Mouse (Mus musculus): ENCODE measurements around the gene Ptgfrn.

The Ptgfrn gene

DNA sequence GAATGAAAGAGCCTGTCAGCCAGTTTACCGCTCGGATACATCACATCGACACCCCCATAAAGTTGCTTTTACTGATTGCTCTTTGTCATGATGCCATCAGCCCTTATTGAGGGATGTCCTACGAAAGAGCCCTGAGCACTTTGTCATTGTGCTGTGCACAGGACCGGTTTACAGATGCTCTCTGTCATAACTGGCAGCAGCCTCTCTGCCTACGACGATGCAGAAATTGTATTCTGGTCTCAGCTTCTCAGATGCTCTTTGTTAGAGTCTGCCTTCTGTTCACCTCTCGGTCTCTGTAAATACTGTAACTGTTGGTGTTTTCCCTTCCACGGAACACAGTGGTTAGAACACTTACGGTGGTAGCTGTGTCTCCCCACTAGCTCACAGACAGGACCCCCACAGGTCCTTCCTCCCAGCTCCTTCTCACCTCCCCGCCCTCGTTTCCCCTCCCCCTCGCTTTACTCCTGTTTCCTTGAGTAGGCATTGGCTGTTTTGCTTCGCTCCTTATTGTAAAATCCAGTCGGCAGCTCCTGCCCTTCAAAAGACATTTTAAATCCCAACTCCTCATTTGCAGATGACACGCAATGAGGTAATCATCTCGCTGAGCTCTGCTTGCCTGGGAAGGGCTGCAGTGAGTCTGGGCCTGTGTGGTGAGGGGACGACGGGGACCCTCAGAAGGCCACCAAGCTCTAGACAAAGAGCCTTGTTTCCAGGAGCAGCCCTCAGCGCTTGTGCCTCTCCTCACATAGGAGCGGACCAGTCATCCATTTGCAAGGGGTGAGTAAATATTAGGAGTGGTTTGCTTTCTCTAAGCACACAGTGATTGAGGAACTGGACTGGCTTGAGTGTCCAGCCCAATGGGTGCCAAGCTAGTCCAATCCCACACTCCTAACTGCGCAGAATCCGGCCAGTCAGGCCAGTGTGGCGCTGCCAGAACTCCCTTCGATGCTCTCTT, 6.6 kb upstream of the Ptgfrn start:
- DNase-seq (ENCODE audit: low spot score), result no peak

DNA sequence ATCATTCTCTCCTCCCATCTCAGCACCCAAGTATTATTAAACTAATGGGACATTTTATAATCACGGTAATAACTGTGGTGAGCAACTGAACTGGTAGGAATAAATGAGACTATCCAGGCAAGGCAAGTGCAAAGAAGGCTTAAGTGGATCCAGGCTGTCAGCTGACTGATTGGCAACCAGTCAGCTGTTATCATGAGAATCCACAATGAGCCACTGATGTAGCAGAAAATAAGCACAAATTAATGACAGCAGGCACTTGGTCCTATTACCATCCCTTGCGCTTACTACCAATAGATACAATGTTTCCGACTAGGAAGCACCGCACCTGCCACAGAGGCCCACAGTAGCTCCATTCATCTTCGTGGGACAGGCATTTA, 2.4 kb upstream of the Ptgfrn start:
- no peak for DNase-seq (ENCODE audit: low spot score)

DNA sequence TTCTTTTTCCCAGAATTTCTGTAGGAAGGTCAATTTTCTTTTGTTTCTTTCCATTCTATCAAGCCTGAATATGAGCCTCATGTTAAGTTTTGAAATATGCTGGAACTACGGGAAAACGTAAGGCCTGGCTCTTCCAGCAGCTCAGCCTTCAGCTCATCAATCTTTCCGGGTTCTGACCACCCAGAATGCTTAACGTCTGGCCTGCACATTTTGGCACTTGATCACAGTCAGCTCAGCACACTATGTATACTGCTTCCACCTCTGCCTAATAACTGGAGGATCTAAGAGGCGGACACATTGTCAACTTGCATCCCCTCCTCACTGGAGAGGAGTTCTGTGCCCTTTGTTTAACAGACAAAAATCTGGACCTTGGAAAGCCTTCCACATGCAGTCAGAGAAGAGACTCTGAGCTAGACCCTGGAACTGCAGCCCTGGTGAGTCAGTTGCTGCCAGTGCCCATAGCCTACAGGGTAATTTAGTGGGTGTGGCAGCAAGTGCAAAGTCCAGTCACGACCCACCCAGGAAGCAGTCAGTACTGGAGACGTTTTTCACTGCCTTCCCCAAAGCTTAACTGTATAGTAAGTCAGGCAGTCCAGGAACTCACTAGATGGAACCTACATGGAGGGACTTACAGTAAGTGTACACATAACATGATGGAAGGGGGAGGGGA, 1.9 kb upstream of the Ptgfrn start:
- no peak for DNase-seq (ENCODE audit: low spot score)

DNA sequence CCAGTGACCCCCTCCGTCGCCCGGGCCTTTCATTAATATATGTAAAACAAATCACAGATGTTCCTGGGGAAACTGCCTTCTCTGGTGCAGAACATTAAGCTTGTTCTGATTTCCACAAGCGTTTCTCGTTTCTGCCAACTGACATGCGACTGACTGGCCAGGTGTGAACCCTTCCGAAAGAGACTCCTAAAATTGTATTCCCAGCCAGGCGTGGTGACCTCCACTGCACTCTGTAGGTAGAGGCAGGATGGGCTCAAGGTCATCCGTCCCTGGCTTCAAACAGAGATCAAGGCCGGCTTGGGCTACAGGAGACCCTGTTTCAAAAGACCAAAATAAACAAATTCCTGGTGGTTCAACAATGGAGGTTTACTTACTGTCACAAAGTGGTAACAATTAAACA, 1.2 kb upstream of the Ptgfrn start:
- no peak for DNase-seq (ENCODE audit: low spot score)

DNA sequence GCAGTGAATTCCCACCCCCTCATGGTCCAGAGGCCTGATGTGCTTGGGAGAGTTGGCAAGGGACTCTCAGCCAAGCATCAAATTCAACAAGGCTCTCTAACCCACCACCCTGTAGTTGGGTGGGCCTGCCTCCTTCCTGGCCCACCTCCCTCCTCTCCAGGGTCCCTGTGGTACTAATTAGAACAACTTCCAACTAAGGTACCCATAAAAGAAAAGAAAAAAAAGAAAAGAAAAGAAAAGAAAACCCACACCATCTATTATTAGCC, 693 bp upstream of the Ptgfrn start:
- no peak for DNase-seq (ENCODE audit: low spot score)

DNA sequence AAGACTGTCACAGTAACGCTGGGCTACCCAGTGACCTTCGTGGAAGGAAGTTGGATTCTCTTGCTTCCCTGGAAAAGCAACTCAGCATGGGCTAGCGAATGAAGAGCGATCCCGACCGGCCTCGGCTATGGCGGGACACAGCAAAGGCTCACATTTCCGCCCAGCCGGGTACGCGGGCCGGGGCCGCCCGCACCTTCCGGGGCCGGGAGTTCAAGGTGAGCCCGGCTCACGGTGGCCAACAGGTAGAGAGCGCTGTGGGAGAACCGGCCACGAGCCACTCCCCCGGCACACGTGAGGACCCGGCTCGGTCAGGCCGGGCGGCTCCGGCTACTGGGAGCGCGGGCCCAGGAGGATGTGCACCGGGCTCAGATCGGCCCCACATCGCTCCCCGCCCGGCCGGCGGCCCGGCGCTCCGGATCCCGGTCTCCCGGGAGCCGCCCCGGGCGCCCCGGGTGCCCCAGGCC, 488 bp downstream of the Ptgfrn start:
- DNase-seq (ENCODE audit: low spot score), result no peak

DNA sequence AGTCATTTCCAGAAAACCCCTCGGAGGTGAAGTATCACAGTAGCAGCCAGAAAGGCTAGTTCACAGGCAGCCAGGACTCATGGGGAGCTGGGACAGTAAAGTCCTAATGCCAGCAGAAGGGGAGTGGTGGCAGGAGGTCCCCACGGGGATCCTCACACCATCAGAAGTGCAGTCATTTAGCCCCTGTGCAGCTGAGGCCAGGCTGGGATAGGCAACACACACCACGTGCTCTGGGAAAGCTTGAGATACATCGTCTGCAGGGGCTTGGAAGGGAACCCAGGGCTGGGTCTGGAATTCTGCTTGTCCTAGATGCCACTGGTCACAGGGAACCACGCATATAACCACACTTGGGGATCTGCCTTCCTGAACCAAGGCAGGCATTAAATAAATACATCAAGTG, 1.2 kb downstream of the Ptgfrn start:
- DNase-seq (ENCODE audit: low spot score), result no peak

DNA sequence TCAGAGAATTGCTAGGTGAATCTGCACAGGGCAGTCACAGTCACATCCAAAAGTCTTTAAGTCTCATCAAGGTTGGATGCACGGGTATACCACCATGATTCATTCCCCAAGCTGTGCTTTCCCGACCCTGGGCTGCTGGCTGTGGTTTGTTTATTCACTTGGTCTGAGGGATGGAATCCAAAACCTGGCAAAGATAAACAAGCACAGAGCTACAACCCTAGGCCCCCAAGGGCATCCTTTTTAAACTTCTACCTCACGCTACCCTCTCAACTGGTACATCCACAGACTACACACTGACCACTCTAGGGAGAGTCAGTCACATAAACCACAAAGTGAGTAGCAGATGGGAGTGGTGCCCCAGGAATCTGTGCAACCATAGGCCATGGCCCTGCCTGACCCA, 1.8 kb downstream of the Ptgfrn start:
- DNase-seq (ENCODE audit: low spot score), result no peak

DNA sequence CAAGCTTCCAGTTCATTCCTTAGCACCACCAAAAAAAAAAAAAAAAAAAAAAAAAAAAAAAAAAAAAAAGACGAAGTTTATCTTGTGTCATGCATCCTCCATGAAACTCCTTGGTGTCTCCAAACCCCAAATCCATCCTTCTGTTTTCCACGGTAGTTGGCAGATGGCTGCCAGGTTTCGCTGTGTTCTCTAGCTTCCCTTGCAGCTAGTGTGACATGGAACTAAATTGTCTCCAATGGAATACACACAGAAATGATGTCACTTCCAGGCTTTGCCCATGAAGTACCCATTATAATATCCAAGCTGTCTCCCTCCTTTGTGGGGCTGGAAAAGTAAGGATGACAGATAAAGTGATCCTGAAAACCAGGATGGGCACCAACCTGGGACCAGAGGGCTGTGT, 3.8 kb downstream of the Ptgfrn start:
- no peak for DNase-seq (ENCODE audit: low spot score)

DNA sequence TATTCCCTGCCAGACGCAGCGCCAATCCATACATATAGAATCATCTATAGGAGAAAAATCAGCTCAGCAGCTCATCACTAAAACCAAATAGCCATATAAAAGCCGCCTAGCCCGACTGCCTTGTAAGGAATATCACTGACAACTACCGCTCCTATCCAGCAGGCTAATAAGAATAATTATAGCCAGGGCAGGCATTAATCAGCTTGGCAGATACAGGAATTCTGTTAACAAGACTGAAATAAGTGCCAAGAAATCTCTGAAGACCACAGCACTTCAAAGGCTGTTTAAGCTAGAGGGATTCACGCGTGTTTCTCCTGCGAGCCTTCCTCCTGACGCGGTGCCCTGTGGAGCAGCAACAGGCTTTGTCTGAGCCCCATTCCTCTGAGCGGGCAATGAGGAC, 4.6 kb downstream of the Ptgfrn start:
- no peak for DNase-seq (ENCODE audit: low spot score)

DNA sequence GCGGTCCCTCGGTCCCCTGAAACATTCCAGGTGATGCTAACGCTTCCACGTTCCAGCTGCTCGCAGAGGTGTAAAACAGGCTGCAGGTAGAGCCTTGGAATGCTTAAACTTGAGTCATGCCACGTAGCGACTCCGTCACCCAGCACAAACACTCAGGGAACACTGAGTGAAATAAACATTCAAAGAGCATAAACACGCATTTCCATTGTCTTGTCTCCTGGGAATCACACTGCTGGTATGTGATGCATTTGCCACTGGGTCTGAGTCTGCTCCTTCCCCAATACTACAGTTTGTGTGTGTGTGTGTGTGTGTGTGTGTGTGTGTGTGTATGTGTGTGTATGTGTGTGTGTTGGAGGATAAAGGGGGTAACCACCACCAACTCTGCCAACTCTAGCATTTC, 5.2 kb downstream of the Ptgfrn start:
- DNase-seq (ENCODE audit: low spot score), result no peak

DNA sequence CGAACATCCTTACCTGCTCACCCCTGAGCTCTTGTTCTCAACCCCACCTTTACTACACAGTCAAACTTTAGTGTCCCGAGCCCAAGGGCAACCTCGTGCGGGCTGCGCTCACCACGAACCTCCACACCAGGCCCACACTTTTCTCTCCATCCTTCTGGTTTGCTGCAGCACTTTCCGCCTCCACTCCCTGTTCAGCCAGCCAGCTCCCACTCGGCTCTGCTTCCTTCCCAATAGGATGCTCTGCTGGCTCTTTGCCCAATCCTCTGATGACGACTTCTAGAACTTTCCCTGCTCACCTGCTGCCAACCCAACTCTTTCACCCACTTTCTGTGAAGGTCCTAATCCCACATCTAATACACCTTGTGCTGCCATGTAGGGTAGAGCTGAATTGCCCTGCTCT, 6.3 kb downstream of the Ptgfrn start:
- DNase-seq (ENCODE audit: low spot score), result no peak

DNA sequence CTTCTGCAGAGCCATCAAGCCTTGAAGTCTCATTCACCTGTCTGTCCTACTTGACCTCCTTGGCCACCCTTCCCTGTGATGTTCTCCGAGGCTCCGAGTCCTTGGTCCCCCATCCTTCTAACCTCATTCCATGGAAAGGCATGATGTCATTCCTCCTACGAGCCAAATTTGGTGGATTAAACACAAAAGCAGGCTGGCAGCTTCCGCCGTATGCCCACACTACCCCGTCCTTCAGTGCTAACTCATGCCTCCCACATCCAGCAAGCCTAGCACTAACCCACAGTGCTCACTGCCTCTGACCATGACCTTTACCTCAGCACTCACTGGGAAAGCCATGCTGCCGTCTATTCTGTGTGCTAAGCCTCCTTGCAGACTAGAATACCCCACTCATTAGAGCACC, 8.0 kb downstream of the Ptgfrn start:
- no peak for DNase-seq (ENCODE audit: low spot score)

DNA sequence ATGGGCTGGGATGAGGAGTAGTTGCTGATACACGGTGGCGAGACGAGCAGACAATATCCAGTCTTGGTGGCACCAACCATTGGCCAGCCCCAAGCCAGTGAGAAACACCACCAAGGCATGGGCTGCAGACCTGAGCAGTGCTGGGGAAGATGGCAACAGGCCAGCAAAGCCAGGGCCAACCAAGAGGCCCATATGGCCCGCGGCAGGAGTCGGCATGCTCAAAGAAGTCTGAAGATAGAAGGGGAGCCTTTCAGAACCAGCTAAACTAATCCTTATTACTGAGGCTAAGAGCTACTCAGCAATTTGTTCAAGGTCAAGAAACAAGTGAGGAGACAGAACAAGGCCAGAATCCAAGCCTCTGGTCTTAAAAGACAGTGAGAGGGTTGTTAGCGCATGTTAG, 8.9 kb downstream of the Ptgfrn start:
- DNase-seq (ENCODE audit: low spot score), result no peak

DNA sequence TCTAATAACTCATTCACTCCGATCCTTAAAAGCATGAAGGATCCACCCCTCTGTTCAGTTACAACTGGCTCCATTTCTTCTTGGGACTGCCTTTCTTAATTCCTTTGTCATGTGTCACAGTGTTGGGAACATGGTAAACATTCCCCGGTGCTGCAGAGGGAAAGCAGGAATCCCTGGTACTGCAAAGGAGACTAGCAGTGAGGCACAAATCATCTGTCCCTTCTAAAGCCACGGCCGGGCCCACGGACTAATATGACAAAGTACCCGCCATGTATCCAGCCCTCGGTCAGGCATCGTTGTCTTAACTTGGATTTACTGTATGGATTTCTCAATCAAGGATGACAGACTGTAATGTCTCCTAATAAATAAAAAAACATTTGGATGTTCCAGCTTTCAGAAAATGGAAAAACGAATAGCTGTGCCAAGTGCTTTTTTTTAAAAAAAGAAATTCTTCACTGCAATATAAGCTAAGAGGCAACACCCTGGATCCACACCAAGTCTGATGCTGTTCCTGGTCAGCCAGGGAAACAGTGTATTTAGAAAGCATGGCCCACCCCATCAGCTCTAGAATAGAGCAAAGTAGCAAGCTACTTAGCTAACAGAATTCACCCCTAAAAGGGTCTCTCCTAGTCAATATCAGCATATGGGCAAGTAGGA, 10.2 kb downstream of the Ptgfrn start:
- no peak for DNase-seq (ENCODE audit: low spot score)

DNA sequence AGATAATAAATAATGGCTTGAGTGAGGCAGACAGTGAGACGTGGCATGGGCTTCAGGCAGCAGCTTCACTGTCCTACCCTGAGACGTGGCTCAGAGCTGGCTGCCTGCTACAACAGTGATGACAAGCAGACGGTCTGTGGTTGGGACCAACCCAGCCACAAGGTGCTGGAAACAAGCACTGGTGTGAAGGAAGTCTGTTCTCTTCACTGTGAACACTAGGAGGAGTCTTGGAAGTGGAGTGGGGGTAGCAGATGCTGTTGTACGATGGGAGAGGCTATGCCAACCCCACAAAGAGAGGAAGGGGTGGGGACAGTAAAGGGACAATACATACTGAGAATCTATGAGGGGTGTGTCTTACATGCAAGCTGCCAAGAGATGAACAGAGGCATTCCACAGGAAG, 12.0 kb downstream of the Ptgfrn start:
- no peak for DNase-seq (ENCODE audit: low spot score)

DNA sequence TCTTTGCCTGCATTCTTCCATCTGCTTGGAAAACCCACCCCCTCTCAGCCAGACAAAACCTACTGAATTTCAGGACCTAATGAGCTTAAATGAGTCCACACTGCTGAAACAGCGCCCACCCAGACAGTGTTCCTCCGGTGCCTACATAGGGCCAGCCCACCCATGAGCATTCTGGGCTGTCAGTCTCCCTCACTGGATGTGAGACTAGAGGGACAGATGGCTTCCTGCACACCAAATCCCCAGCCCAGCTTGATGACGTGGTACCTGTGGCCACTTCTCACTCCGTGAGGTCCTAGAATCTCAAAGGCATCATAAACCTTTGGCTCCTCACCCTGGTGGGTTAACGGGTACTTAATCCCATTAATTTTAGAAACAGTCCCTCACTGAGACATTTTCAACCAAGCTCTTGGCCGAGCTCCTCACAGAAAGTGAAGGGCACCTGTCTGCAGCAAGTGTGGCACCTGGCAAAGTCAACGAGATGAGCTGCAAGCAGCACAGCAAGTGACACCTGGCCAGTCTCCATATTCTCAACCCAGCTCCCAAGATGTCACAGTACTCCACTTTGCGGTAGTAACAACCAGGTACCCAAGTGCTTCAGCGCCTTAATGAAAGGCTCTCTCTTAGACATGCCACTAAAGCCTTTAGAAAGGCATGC, 12.8 kb downstream of the Ptgfrn start:
- no peak for DNase-seq (ENCODE audit: low spot score)

DNA sequence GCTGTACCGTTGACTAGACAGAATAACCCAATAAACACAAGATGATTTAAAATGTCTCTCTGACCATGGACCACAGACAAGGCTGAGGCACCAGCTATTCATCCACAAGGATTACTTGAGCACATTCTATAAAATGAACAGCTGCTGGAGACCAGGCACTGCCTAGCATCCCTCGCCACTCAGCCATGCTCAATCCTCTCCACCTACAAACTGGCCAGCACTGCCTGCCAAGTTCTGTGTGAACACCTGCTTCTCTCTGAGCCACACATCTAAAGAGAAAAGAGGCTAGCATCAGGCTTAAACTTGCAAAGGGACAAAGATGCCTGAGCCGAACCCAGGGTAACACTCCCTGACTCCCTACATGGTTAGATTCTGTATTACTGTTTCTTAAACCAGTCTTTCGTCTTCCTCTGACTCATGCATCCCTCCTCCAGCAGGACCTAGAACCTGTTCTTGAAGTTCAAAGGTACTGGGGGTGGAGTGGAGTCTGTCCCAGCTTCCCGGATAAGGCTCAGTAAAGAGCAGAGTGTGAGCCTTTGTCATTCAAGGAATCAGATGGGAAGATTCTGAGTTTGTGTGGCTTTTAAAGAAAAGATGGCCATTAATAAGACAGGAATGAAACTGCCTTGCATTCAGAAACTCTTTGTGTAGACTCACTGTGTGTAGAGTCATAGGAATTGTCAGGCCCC, 14.2 kb downstream of the Ptgfrn start:
- DNase-seq (ENCODE audit: low spot score), result no peak

DNA sequence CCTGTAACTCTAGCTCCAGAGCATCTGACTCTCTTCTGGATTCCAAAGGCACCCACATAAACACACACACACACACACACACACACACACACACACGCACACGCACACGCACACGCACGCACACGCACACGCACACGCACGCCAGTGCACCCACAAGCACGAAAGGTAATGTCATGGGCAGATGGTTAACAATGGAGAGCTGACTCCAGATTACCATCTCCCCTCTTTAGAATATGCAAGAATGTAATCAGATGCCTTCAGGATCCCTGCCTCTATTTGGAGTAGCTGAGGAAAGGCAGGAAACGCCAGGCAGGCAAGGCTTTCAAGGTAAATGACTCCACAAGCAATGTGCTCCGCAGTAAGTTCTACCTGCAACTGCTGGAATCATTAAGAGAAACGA, 17.9 kb downstream of the Ptgfrn start:
- DNase-seq (ENCODE audit: low spot score), result no peak

DNA sequence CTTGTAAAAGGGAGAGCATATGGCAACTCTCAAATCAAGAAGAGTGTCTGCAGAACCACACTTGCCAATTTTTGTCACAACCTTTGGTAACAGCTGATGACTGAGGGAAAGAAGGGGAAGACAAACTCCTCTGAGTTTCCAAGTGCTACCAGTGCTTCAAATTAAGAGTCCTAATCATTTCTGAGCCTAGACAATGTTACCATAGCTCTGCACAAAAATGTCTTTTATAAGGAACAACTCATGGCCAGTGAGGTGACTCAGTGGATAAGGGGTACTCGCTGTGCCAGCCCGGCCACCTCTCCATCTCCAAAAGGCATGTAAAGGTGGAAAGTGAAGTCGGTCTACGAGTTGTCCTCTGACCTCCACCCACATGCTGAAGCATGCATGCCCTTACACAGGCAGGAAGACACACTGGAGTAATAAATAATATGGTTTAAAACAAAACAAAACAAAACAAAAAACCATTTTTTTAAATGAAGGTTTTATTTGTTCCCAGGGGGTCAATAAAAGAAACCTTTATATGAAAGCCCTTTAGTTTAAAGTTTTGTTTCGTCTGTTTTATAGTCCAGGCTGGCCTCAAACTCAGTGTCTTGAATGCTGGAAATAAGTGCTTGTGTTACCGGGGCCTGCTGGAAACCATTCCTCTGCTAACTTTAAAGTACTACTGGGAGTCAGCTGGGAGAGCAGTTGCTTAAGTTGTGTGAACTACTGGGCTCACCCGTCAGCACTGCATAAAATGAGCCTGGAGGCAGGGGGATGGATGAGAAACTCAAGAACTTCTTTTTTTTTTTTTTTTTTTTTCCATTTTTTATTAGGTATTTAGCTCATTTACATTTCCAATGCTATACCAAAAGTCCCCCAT, 23.3 kb downstream of the Ptgfrn start:
- no peak for DNase-seq (ENCODE audit: low spot score)

DNA sequence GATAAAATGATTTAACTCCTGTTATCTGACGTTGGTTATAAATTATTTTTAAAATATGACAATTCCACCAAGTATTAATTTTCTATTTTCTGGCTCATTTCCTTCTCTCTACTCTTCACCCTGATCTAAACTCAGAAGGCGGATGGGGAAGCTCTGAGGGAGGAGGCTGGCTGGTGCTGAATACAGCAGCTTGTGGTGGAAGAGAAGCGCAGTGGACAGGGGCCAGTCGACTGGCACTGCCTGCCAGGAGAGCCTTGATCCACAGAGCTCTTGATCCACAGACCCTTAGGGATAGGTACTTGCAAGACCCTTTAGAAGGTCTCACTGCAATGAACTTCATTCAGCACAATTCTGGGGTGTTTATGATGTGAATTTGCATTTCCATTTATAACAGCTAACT, 29.2 kb downstream of the Ptgfrn start:
- DNase-seq (ENCODE audit: low spot score), result no peak
